Mouse (Mus musculus): ENCODE results near the gene Fbxo44. TPM values are rescaled to one million over a fixed set of nuclear protein-coding genes. Genes with fewer than 3 reads are reported as not detected.

Gene Fbxo44
- polyA plus RNA-seq, 1 experiment = 3.5 TPM

DNA sequence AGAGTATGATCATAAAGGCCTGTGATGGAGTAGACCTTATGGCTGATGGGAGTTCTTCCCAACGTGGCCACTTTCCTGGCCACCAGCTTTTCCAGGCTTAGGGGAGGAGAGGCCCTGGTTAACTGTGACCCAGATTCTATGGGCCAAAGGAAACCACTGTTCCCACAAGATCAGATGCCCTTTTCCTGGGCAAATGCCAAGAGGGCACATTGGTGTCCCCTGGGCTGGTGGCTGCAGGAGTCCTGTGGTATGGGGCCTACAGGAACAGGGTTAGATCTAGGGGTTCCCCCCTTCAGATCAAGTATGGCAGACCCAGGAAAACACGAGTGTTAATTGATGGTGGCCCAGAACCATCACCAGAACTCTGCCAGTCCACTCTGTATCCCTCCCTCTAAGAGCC lies 12.6 kb downstream of the Fbxo44 start:
- Histone ChIP-seq H3K4me1 (ENCODE audit: control insufficient read depth, insufficient read depth, insufficient read length) (no peaks in the 10 kb centered on the region), H3K27me3 (ENCODE audit: control insufficient read depth, insufficient read depth, low read length) (no peaks in the 10 kb centered on the region), H3K36me3 (ENCODE audit: control insufficient read depth, insufficient read depth, low read length) (peaks cover 5% of the 10 kb centered on the region), H3K4me3 (ENCODE audit: extremely low read depth, insufficient read depth, insufficient read length) (no peak overlapping the region), H3K27ac (ENCODE audit: insufficient read depth, low read length) (no peak overlapping the region)
- 71% methylated on average over 2 of the region's 2 CpGs for WGBS
- no peak for DNase-seq (ENCODE audit: low read depth in 1 of 2, low spot score in 2 of 2)
- TF ChIP-seq CTCF (IDR thresholded peaks at IDR 0.05; ENCODE audit: extremely low read depth, insufficient read depth, insufficient read length, insufficient replicate concordance) = no peak
- no peak for TF ChIP-seq POLR2A (IDR thresholded peaks at IDR 0.05; ENCODE audit: low read depth, low read length)

DNA sequence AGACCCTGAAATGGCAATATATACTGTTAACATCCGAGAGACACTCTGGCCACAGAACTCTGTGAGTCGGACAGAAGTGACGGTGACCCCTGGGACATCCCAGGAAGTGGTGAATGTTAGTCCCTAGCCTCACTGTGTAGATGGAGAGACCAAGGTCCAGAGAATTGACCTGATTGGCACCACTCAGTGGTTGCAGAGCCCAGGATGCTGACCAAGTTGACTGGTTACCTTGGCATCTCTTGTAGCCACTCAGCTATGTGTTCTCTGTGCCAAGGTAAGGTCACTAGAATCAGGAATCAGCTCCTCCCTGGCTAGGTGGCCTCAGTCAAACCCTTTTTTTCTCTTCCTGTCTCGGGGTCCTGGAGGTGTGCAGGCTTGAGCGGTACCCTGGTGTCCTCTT lies 16.6 kb downstream of the Fbxo44 start:
- 84% methylated on average over 5 of the region's 5 CpGs for WGBS
- no peak for DNase-seq (ENCODE audit: low read depth in 1 of 2, low spot score in 2 of 2)
- Histone ChIP-seq H3K4me3 (ENCODE audit: extremely low read depth, insufficient read depth, insufficient read length) (no peak overlapping the region), H3K27ac (ENCODE audit: insufficient read depth, low read length) (no peak overlapping the region), H3K36me3 (ENCODE audit: control insufficient read depth, insufficient read depth, low read length) (peaks cover 5% of the 10 kb centered on the region), H3K4me1 (ENCODE audit: control insufficient read depth, insufficient read depth, insufficient read length) (no peaks in the 10 kb centered on the region), H3K27me3 (ENCODE audit: control insufficient read depth, insufficient read depth, low read length) (no peaks in the 10 kb centered on the region)
- TF ChIP-seq POLR2A (IDR thresholded peaks at IDR 0.05; ENCODE audit: low read depth, low read length) = no peak
- no peak for TF ChIP-seq CTCF (IDR thresholded peaks at IDR 0.05; ENCODE audit: extremely low read depth, insufficient read depth, insufficient read length, insufficient replicate concordance)

DNA sequence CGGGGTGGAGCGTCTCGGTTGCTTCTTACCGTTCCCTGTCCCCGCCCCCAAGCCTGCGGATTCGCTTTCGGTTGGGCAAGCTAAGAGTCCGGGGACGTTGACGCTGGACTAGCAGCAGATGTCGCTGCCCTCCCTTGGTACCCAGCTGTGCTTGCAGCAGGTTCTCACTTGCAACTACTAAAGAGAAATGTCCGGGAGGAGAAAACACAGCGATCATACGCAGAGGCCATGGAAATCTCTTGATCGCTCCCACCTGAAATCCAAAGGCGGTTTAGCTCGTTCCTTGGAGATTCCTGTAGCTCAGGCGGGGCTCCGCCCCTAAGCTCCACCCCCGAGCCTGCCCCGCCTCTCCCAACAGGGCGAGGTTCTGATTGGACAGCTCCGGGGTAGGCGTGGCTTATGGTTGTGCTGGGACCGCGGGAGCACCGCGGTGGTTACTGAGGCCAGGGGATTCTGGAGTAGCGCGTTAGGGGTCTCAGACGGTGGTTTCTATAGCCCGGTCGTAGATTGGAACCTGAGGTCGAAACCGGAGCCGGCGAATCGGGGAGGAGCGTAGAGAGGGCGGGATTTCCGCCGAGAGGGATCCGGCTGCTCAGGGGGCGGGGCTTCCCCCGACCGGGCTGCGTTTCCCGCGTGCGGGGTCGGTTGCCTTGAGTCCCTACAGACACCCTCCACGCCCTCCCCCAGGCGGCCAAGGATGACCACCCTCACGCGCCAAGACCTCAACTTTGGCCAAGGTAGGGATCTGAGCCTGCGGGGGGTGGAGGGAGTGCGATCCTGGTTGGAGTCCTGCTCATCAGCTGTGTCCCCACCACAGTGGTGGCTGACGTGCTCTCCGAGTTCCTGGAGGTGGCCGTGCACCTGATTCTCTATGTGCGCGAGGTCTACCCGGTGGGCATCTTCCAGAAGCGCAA lies 19.9 kb downstream of the Fbxo44 start:
- H3K4me3 ChIP-seq (ENCODE audit: extremely low read depth, insufficient read depth, insufficient read length) = peak overlapping the region; percentile 94
- H3K27me3 ChIP-seq (ENCODE audit: control insufficient read depth, insufficient read depth, low read length) = no peaks in the 10 kb centered on the region
- peak; percentile 91 to 93 for DNase-seq (ENCODE audit: low read depth in 1 of 2, low spot score in 2 of 2)
- H3K27ac ChIP-seq (ENCODE audit: insufficient read depth, low read length) = peak overlapping the region; percentile 91
- TF ChIP-seq CTCF (IDR thresholded peaks at IDR 0.05; ENCODE audit: extremely low read depth, insufficient read depth, insufficient read length, insufficient replicate concordance) (peak; percentile 64; the same call in 1 of the 2 replicates), POLR2A (IDR thresholded peaks at IDR 0.05; ENCODE audit: low read depth, low read length) (no peak; the same call in 1 of the 2 replicates)
- WGBS = under 1% methylated on average over 65 of the region's 65 CpGs
- H3K4me1 ChIP-seq (ENCODE audit: control insufficient read depth, insufficient read depth, insufficient read length) = no peaks in the 10 kb centered on the region
- H3K36me3 ChIP-seq (ENCODE audit: control insufficient read depth, insufficient read depth, low read length) = peaks cover 1% of the 10 kb centered on the region; the same call in 1 of the 2 replicates

DNA sequence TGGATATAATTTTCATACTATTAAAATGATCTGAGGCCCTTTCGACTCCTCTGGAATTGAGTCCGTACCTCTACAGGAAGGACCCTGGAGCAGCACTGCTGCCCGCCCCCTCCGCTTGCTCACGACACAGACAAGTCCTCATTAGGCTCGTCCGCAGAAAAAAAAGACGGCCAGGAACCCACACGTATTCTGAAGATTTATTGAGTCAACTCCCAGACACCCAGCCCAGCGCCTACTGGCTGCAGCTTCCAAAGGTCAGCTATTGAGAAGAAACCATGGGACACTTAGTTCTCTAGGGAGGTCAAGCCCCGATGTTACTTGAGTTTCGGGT lies 20.6 kb downstream of the Fbxo44 start:
- H3K27ac ChIP-seq (ENCODE audit: insufficient read depth, low read length) = peak overlapping the region; percentile 64
- no peak for TF ChIP-seq POLR2A (IDR thresholded peaks at IDR 0.05; ENCODE audit: low read depth, low read length)
- no peak for TF ChIP-seq CTCF (IDR thresholded peaks at IDR 0.05; ENCODE audit: extremely low read depth, insufficient read depth, insufficient read length, insufficient replicate concordance)
- no peaks in the 10 kb centered on the region for H3K27me3 ChIP-seq (ENCODE audit: control insufficient read depth, insufficient read depth, low read length)
- peak overlapping the region; percentile 94 for H3K4me3 ChIP-seq (ENCODE audit: extremely low read depth, insufficient read depth, insufficient read length)
- DNase-seq (ENCODE audit: low read depth in 1 of 2, low spot score in 2 of 2) = no peak
- no peaks in the 10 kb centered on the region for H3K36me3 ChIP-seq (ENCODE audit: control insufficient read depth, insufficient read depth, low read length)
- WGBS = under 1% methylated on average over 12 of the region's 12 CpGs
- H3K4me1 ChIP-seq (ENCODE audit: control insufficient read depth, insufficient read depth, insufficient read length) = no peaks in the 10 kb centered on the region

DNA sequence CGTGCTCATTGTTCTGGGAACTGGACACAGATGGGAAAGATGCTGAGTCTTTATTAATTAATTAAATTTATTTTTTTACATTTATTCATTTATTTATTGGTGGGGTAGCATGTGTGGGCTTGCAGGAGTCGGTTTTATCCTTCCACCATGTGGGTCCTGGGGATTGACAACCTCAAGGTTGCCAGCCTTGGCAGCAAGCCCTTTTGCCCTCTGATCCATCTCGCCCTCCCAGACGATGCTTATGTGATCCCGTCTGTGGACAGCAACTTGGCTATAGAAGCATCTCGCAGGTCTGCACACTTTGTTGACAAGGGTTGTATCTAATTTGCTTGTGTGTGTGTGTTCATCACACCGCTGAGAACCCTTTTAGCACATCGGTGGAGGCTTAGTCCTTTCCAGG lies 22.8 kb downstream of the Fbxo44 start:
- no peak overlapping the region for H3K27ac ChIP-seq (ENCODE audit: insufficient read depth, low read length)
- no peak for DNase-seq (ENCODE audit: low read depth in 1 of 2, low spot score in 2 of 2)
- TF ChIP-seq POLR2A (IDR thresholded peaks at IDR 0.05; ENCODE audit: low read depth, low read length) (no peak), CTCF (IDR thresholded peaks at IDR 0.05; ENCODE audit: extremely low read depth, insufficient read depth, insufficient read length, insufficient replicate concordance) (no peak)
- no peaks in the 10 kb centered on the region for H3K4me1 ChIP-seq (ENCODE audit: control insufficient read depth, insufficient read depth, insufficient read length)
- no peaks in the 10 kb centered on the region for H3K36me3 ChIP-seq (ENCODE audit: control insufficient read depth, insufficient read depth, low read length)
- 80% methylated on average over 8 of the region's 8 CpGs for whole genome bisulfite sequencing
- no peak overlapping the region for H3K4me3 ChIP-seq (ENCODE audit: extremely low read depth, insufficient read depth, insufficient read length)
- no peaks in the 10 kb centered on the region for H3K27me3 ChIP-seq (ENCODE audit: control insufficient read depth, insufficient read depth, low read length)

DNA sequence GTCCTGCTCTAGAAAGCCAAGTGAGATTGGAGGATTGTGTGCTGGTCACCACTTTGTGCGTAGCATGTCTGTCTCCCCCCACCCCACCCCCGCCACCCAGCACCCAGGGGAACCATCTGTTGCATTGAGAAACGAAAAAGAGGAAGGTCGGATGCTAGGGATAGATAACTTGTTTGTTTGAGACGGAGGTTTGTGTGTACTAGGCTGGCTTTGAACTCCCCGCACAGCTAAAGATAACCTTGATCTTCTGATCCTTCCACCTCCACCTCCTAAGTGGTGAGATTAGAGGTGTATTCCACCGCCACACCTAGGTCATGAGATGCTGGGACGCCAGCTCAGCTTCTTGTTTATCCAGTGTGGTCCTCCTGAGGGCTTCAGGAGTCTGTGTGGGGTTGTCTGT lies 25.3 kb downstream of the Fbxo44 start:
- Histone ChIP-seq H3K4me1 (ENCODE audit: control insufficient read depth, insufficient read depth, insufficient read length) (no peaks in the 10 kb centered on the region; the same call in 1 of the 2 replicates), H3K27me3 (ENCODE audit: control insufficient read depth, insufficient read depth, low read length) (peaks cover 3% of the 10 kb centered on the region; the same call in 1 of the 2 replicates), H3K27ac (ENCODE audit: insufficient read depth, low read length) (no peak overlapping the region), H3K4me3 (ENCODE audit: extremely low read depth, insufficient read depth, insufficient read length) (no peak overlapping the region), H3K36me3 (ENCODE audit: control insufficient read depth, insufficient read depth, low read length) (no peaks in the 10 kb centered on the region)
- 39% methylated on average over 8 of the region's 8 CpGs for WGBS
- TF ChIP-seq CTCF (IDR thresholded peaks at IDR 0.05; ENCODE audit: extremely low read depth, insufficient read depth, insufficient read length, insufficient replicate concordance) = no peak
- no peak for TF ChIP-seq POLR2A (IDR thresholded peaks at IDR 0.05; ENCODE audit: low read depth, low read length)
- DNase-seq (ENCODE audit: low read depth in 1 of 2, low spot score in 2 of 2) = no peak

All from spleen, adult 2 months (tissue).